Mouse (Mus musculus) stomach, embryonic 15.5 days (tissue): ENCODE measurements around the gene Cflar. TPM values are rescaled to one million over a fixed set of nuclear protein-coding genes. Genes with fewer than 3 reads are reported as not detected.
A peak's percentile ranks its signal among the peaks of the same experiment; 100 is the strongest.

Experiments
- ATAC-seq: fragments of 200-750 bp; cut with Nextera tagmentation; 2 replicates; pipeline ENCODE4 v1.8.0; 2017; ENCODE audit warnings: low read depth, moderate number of reproducible peaks, moderate TSS enrichment; ENCODE audit not compliant: insufficient read depth, low FRiP score
- H3K27ac ChIP-seq: fragments of 300-500 bp; sonication (generic); 2 replicates; pipeline ENCODE4 v1.5.1; 2015; ENCODE audit warnings: mild to moderate bottlenecking, inconsistent platforms
- H3K27me3 ChIP-seq: fragments of 300-500 bp; sonication (generic); replicated peaks from 2 replicates; pipeline ENCODE4 v1.6.1; 2015; ENCODE audit warnings: inconsistent platforms
- H3K36me3 ChIP-seq: fragments of 300-500 bp; sonication (generic); 2 replicates; pipeline ENCODE4 v1.6.1; 2015; ENCODE audit warnings: inconsistent platforms
- H3K4me1 ChIP-seq: fragments of 300-500 bp; sonication (generic); 2 replicates; pipeline ENCODE4 v1.6.1; 2015; ENCODE audit warnings: inconsistent platforms
- H3K4me2 ChIP-seq: fragments of 300-500 bp; sonication (generic); 2 replicates; pipeline ENCODE4 v1.6.1; 2015; ENCODE audit warnings: mild to moderate bottlenecking, inconsistent platforms
- H3K4me3 ChIP-seq: fragments of 300-500 bp; sonication (generic); replicated peaks from 2 replicates; pipeline ENCODE4 v1.5.1; 2015; ENCODE audit warnings: inconsistent platforms
- H3K9ac ChIP-seq: fragments of 300-500 bp; sonication (generic); 2 replicates; pipeline ENCODE4 v1.6.1; 2015; ENCODE audit warnings: inconsistent platforms
- H3K9me3 ChIP-seq: fragments of 300-500 bp; sonication (generic); 2 replicates; pipeline ENCODE4 v1.6.1; 2016; ENCODE audit warnings: inconsistent platforms
- WGBS: fragments of 180-500 bp; shearing (Covaris S2); methylation state at CpG from one replicate; pipeline ENCODE4 v1.1.7; 2015; 5-methylcytosine and 5-hydroxymethylcytosine counted together
- polyA plus RNA-seq: library from polyadenylated mRNA; unstranded; fragments of >200 nt; fragmentation: Nextera tagmentation; extraction: Ambion mirVana; gene quantifications from 2 replicates; pipeline ENCODE4 v1.2.1, GENCODE M21; 2015

Gene Cflar
- polyA plus RNA-seq, 1 experiment from 2014 or later: 38.2 TPM

DNA sequence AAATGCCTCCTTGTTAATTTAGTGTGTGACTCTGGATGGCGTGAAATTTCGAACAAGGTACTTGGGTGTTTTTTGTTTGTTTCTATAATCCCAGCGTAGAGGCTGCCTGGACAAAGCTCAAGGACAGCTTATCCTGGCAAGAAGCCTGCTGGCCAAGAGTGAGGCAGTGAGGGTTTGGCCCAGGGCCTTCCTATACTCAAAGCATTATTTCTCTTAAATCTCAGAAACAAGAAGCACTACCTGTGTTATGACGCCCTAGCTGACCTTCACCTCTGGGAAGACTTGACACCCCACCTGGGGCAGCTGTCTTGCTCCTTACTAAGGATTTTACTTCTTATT is 2.6 kb downstream of the Cflar start:
- Histone ChIP-seq H3K36me3 (peaks cover 5% of the 10 kb centered on the region), H3K27ac (peak overlapping the region; percentile 100), H3K9me3 (no peaks in the 10 kb centered on the region), H3K4me3 (peak overlapping the region; percentile 72), H3K4me2 (peak overlapping the region; percentile 69), H3K27me3 (no peaks in the 10 kb centered on the region), H3K9ac (peak overlapping the region; percentile 44), H3K4me1 (0 out of 2 replicates have a peak, but pooled peaks cover 4% of the 10 kb centered on the region)
- ATAC-seq: no peak
- 24% methylated on average over 4 of the region's 4 CpGs for WGBS

DNA sequence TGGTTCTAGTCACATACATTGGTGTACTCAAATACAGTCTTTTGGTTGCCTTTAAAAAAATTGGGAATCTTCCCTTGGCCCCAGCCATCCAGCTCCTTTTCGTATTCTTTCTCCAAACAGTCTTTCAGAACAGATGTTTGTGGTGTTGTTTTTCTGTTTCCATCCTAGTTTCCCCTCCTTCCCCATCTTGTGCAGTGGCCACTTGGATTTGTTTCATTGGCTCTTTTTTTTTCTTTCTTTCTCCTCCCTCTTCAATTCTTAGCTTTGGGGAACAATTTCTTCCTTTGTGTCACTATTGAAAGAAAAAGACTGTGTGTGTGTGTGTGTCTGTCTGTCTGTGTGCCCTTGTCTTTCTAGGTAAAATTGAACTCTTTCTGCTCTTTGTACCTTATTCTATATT is 3.1 kb downstream of the Cflar start:
- peak overlapping the region; percentile 69 for H3K4me2 ChIP-seq
- H3K9me3 ChIP-seq: no peaks in the 10 kb centered on the region
- ATAC-seq: no peak
- peak overlapping the region; percentile 72 for H3K4me3 ChIP-seq
- H3K9ac ChIP-seq: peak overlapping the region; percentile 44; the same call in 1 of the 2 replicates
- H3K4me1 ChIP-seq: 0 out of 2 replicates have a peak, but pooled peaks cover 4% of the 10 kb centered on the region
- H3K36me3 ChIP-seq: peaks cover 5% of the 10 kb centered on the region
- 45% methylated on average over 1 of the region's 1 CpGs for WGBS
- H3K27ac ChIP-seq: 0 out of 2 replicates have a peak overlapping the region, but pooled peaks have one; percentile 100
- H3K27me3 ChIP-seq: no peaks in the 10 kb centered on the region

DNA sequence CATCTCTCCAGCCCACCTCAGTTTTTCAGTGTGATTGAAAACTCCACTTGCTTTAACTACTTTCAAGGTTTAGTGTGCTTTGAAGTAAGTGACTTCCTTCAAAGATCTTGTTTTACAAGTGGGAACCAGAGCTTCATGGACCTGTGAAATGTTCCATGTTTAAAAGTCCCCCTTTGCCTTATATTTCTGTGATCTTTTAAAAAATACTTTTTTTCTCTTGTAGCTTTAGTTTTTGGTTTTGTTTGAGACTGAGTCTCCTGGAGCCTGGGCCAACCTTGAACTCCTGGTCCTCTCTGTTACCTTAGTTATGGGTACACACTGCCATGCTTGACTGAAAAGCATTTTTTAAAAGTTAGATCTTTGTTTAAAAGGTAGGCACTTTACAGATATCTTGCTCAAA is 4.2 kb downstream of the Cflar start:
- H3K4me1 ChIP-seq: 0 out of 2 replicates have a peak, but pooled peaks cover 4% of the 10 kb centered on the region
- H3K9me3 ChIP-seq: no peaks in the 10 kb centered on the region
- ATAC-seq: no peak
- H3K27ac ChIP-seq: no peak overlapping the region
- H3K27me3 ChIP-seq: no peaks in the 10 kb centered on the region
- H3K4me2 ChIP-seq: no peak overlapping the region; the same call in 1 of the 2 replicates
- no peak overlapping the region for H3K4me3 ChIP-seq
- H3K36me3 ChIP-seq: peaks cover 5% of the 10 kb centered on the region
- H3K9ac ChIP-seq: no peak overlapping the region

DNA sequence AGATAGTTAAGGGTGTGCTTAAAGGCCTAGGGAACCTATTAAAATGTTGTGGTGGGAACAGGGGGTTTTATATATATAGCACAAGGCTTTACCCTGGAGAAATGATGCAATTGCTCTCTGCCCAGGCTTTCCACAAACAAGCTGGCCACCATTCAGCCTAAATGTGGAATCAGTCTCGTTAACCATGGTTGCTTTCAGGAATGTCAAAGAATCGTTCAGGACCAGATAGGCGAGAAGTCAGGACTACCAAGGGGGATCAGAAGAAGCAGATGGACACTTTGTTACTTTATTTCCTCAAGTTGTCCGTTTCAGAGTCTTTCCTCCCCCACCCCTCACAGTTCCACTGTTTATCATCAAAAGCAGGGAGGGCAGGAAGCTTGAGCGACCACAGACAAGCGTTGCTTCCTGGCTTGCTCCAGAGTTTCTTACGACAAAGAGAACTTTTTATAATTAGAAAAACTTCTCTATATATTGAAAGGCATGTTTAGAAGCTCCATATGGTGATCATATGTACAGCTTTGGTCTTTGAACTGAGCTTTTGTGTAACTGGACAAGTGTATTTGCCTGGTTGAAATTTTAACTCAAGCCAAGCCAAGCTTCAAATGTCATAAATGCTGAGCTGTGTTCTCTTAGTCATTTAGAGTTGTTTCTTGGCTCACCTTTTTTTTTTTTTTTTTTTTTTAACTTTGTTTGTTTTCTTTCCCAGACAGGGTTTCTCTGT is 5.0 kb downstream of the Cflar start:
- Histone ChIP-seq H3K36me3 (peaks cover 5% of the 10 kb centered on the region), H3K9me3 (no peaks in the 10 kb centered on the region), H3K4me3 (no peak overlapping the region), H3K9ac (no peak overlapping the region), H3K27ac (no peak overlapping the region), H3K4me1 (0 out of 2 replicates have a peak, but pooled peaks cover 4% of the 10 kb centered on the region), H3K4me2 (no peak overlapping the region), H3K27me3 (no peaks in the 10 kb centered on the region)
- 46% methylated on average over 7 of the region's 7 CpGs for WGBS
- no peak for ATAC-seq

DNA sequence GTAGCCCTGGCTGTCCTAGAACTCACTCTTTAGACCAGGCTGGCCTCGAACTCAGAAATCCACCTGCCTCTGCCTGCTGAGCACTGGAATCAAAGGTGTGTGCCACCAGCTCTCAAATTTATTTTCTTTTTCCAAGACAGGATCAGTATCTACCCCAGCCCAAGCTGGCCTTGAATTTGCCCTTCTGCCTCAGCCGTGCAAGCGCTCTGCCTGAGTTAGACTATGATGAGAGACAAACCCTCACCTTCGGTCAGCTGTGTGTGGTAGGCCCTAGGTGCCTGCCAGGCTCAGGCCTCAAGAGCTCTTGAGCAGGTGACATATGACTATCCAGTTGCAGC is 5.5 kb downstream of the Cflar start:
- Histone ChIP-seq H3K9me3 (no peaks in the 10 kb centered on the region), H3K4me2 (no peak overlapping the region), H3K4me1 (0 out of 2 replicates have a peak, but pooled peaks cover 4% of the 10 kb centered on the region), H3K9ac (no peak overlapping the region), H3K27me3 (no peaks in the 10 kb centered on the region), H3K4me3 (no peak overlapping the region), H3K27ac (no peak overlapping the region), H3K36me3 (peaks cover 5% of the 10 kb centered on the region)
- ATAC-seq: no peak
- 95% methylated on average over 4 of the region's 4 CpGs for WGBS

DNA sequence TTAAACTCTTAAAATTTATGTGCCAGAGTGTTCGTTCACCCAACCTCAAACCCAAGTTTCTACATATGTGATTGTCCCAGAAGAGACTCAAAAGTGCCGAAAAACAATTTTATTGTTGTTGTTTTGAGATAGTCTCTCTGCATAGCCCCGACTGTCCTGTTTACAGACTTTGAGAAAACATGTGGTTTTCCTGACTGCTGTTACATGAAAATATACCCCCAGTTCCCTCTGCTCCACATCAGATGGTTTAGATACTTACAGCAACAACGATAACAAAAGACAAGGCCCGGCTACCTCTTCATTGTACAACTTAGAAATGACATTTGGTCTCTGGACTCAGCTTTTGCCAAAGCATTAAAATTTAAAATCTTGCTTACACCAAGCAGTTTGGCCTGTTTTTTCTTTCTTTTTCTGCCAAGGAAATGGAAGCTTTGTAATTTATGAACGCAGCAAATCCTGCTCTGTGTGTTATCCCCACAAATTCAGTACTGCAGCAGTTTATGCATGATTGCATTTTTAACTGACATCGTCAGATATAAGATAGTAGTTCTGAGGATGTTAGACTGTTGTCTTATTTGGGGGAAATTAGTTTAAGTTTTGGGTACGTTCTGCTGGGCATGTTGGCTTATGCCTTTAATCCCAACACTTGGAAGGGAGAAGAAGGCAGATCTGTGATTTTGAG is 6.4 kb downstream of the Cflar start:
- H3K27ac ChIP-seq: no peak overlapping the region
- H3K9ac ChIP-seq: no peak overlapping the region
- ATAC-seq: no peak
- 0 out of 2 replicates have a peak, but pooled peaks cover 4% of the 10 kb centered on the region for H3K4me1 ChIP-seq
- H3K4me2 ChIP-seq: no peak overlapping the region
- H3K9me3 ChIP-seq: no peaks in the 10 kb centered on the region
- 89% methylated on average over 8 of the region's 8 CpGs for whole genome bisulfite sequencing
- no peaks in the 10 kb centered on the region for H3K27me3 ChIP-seq
- H3K36me3 ChIP-seq: peaks cover 11% of the 10 kb centered on the region
- no peak overlapping the region for H3K4me3 ChIP-seq

DNA sequence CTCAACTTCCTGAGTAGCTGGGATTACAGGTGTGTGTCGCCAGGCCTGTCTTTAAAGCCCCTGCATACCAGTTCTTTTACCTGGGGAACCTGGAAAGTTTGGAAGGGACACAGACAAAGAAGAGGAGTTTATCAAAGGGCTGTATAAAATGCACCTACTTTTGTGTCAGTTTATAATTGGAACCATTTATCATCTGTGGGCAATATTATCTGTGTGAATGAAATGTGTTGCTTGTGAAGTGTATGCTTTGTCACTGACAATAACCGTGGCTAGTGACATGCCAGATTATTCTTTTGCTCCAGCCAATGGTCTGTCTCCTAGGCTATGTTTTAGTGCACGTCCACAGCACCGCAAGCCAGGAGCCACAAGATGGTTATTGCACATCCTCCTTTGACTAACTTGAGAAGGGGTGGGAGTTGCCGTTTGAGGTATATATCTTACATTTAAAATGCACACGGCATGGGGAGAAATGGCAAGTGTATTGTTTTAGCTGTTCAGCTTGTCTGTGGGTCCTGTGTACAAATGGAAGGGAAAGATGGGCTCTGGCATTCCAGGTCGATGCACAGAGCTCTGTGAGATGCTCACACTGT is 8.1 kb downstream of the Cflar start:
- Histone ChIP-seq H3K4me3 (no peak overlapping the region), H3K9me3 (no peaks in the 10 kb centered on the region), H3K4me2 (no peak overlapping the region), H3K27ac (no peak overlapping the region), H3K27me3 (no peaks in the 10 kb centered on the region), H3K9ac (no peak overlapping the region), H3K36me3 (peaks cover 11% of the 10 kb centered on the region), H3K4me1 (no peaks in the 10 kb centered on the region; the same call in 1 of the 2 replicates)
- no peak for ATAC-seq
- WGBS: 81% methylated on average over 7 of the region's 7 CpGs

DNA sequence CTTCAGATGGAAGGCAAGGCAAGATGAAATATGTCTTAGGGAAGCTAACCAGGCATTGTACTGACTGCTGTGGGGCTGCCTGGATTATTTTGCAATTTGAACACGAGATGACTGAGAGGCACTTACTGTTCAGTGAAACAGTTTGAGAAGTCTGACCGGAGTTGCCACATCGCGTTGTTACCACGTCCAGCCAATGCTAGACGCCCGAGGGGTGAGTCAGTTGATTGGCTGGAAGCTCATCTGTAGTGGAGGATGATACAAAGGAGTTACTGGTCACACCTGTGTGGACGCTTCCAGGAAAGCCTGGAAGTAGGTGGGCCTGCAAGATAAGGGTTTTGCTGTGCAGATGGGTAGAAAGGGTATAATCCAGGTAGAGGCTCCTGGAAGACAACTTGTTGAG is 8.8 kb downstream of the Cflar start:
- no peak for ATAC-seq

DNA sequence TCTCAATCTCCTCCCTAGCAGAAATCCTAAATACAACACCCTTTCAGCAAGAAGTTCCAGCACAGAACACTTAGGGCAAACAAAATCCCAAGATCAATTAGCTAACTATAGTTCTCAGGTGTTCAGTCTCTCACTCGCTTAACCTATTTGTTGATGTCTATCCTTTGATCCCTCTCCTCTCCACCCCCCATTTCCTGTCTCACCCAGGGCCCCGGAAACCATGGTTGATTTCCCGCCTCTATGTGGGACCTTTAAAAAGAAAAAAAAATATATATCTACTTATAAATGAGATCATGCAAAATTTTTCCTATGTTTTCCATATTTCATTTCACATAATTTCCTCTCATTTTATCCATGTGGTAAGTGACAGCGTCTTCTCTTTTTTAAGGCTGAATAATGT is 9.7 kb downstream of the Cflar start:
- no peak for ATAC-seq
- Histone ChIP-seq H3K36me3 (peaks cover 8% of the 10 kb centered on the region; the same call in 1 of the 2 replicates), H3K4me1 (no peaks in the 10 kb centered on the region; the same call in 1 of the 2 replicates), H3K27me3 (no peaks in the 10 kb centered on the region), H3K27ac (no peak overlapping the region), H3K9ac (no peak overlapping the region), H3K4me3 (no peak overlapping the region), H3K4me2 (no peak overlapping the region), H3K9me3 (no peaks in the 10 kb centered on the region)
- 70% methylated on average over 4 of the region's 4 CpGs for WGBS

More for the DNA sequence above, 8.8 kb downstream of the Cflar start:
- no peak overlapping the region for H3K27ac ChIP-seq
- no peaks in the 10 kb centered on the region; the same call in 1 of the 2 replicates for H3K4me1 ChIP-seq
- H3K9ac ChIP-seq: no peak overlapping the region
- WGBS: 80% methylated on average over 8 of the region's 8 CpGs
- peaks cover 11% of the 10 kb centered on the region for H3K36me3 ChIP-seq
- no peak overlapping the region for H3K4me3 ChIP-seq
- H3K27me3 ChIP-seq: no peaks in the 10 kb centered on the region
- no peaks in the 10 kb centered on the region for H3K9me3 ChIP-seq
- H3K4me2 ChIP-seq: no peak overlapping the region

DNA sequence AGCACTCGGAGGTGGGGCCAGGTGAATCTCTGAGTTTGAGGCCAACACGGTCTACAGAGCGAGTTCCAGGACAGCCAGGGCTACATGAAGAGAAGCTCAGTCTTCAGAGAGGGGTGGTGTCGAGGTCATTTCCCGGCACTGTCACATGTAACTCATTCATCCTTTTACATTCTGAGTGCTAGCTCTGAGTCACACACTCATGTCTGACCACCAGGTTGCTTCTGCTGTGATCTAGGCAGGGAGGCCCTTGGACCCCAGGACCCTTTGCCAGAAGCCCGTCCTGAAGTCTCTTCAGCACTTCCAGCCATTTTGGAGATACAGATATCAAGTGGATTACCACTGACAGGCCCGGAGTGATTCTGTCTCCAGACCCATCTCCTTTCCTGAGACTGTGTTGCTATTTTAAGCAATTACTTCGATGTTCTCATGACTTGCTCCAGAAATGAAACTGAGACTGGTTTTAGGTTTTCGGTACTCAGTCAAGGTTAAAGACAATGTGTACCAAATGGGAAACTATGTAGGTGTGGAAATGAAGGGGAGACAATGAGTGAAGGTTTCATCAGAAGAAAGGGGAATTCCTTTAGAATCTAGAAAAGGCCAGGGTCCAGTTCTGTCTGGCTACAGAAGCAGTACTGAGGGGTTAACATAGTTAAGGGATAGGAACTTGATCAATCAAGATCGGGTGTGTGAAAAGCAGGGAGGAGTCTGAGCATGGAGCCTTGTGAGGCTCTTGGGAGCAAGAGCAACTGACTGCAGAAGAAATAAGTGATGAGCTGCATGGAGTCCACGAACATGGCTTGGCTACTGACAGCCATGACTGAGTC is 11.0 kb downstream of the Cflar start:
- Histone ChIP-seq H3K4me1 (no peaks in the 10 kb centered on the region; the same call in 1 of the 2 replicates), H3K27me3 (no peaks in the 10 kb centered on the region), H3K4me2 (no peak overlapping the region), H3K4me3 (no peak overlapping the region), H3K9me3 (no peaks in the 10 kb centered on the region), H3K36me3 (peaks cover 6% of the 10 kb centered on the region; the same call in 1 of the 2 replicates), H3K9ac (no peak overlapping the region), H3K27ac (no peak overlapping the region)
- WGBS: 78% methylated on average over 11 of the region's 11 CpGs
- ATAC-seq: no peak

DNA sequence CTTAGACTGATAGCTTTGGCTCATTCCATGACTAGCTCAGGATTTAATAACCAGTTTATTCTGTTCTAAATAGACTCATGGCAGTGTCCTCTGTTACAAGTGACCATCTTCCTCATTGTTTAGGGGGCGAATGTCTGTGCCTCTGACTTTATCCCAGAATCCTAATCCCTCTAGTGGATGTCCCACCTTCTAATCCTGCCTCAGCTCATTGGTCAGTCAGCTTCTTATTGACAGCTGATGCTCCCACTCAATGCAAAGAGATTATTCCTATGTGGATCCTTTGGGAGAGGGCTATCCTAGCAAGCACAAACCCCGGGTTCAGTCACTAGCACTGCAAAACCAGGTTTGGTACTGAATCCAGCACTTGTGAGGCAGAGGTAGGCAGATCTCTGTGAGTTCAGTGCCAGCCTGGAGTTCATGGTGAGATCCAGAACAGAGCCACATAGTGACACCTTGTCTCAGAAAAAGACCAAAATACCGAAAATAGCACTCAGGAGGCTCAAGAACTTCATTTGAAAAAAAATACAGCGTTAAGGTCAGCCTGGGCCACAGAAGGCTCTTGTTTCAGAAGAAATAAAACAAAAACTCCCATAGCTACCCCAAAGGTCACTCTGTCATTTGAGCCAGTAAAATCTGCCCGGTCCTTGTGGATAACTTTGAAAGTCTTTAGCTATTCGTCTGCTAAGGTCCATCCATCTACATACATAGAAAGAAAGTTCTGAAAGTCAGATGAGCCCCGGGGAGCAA is 11.9 kb downstream of the Cflar start:
- Histone ChIP-seq H3K9me3 (no peaks in the 10 kb centered on the region), H3K27me3 (no peaks in the 10 kb centered on the region), H3K9ac (no peak overlapping the region), H3K36me3 (peaks cover 6% of the 10 kb centered on the region; the same call in 1 of the 2 replicates), H3K4me1 (no peaks in the 10 kb centered on the region; the same call in 1 of the 2 replicates), H3K4me3 (no peak overlapping the region), H3K4me2 (no peak overlapping the region), H3K27ac (no peak overlapping the region)
- 70% methylated on average over 7 of the region's 7 CpGs for WGBS
- no peak for ATAC-seq
